Mouse (Mus musculus) stomach, embryonic 16.5 days (tissue): ENCODE data around the gene Fbxw5. TPM values are rescaled to one million over a fixed set of nuclear protein-coding genes. Genes with fewer than 3 reads are reported as not detected.

Source experiments
- ATAC-seq: fragments of 200-750 bp; cut with Nextera tagmentation; 2 replicates; pipeline ENCODE4 v1.8.0; 2017; ENCODE audit warnings: moderate number of reproducible peaks, moderate TSS enrichment; ENCODE audit not compliant: insufficient read depth, low FRiP score
- H3K27ac ChIP-seq: fragments of 300-500 bp; sonication (generic); 2 replicates; pipeline ENCODE4 v1.5.1; 2014; ENCODE audit warnings: low read length
- H3K27me3 ChIP-seq: fragments of 300-500 bp; sonication (generic); 2 replicates; pipeline ENCODE4 v1.6.1; 2014; ENCODE audit warnings: low read length, control low read depth, mixed read lengths; ENCODE audit not compliant: control insufficient read depth, insufficient read depth
- H3K36me3 ChIP-seq: fragments of 300-500 bp; sonication (generic); 2 replicates; pipeline ENCODE4 v1.6.1; 2014; ENCODE audit warnings: low read length; ENCODE audit not compliant: control insufficient read depth, insufficient read depth
- H3K4me1 ChIP-seq: fragments of 300-500 bp; sonication (generic); 2 replicates; pipeline ENCODE4 v1.6.1; 2014; ENCODE audit warnings: low read length, control low read depth, mixed read lengths; ENCODE audit not compliant: control insufficient read depth, insufficient read depth
- H3K4me2 ChIP-seq: fragments of 300-500 bp; sonication (generic); 2 replicates; pipeline ENCODE4 v1.6.1; 2014; ENCODE audit warnings: low read depth, low read length, mixed read lengths
- H3K4me3 ChIP-seq: fragments of 300-500 bp; sonication (generic); replicated peaks from 2 replicates; pipeline ENCODE4 v1.5.1; 2014; ENCODE audit warnings: mild to moderate bottlenecking, low read length
- H3K9ac ChIP-seq: fragments of 300-500 bp; sonication (generic); 2 replicates; pipeline ENCODE4 v1.6.1; 2014; ENCODE audit warnings: low read length
- H3K9me3 ChIP-seq: fragments of 300-500 bp; sonication (generic); replicated peaks from 2 replicates; pipeline ENCODE4 v1.6.1; 2016; ENCODE audit warnings: low read length, control low read depth; ENCODE audit not compliant: control insufficient read depth
- WGBS: fragments of 180-500 bp; shearing (Covaris S2); extraction: QIAGEN DNeasy Blood & Tissue Kit; methylation state at CpG from one replicate; pipeline ENCODE4 v1.1.7; 2014; 5-methylcytosine and 5-hydroxymethylcytosine counted together
- polyA plus RNA-seq: library from polyadenylated mRNA; unstranded; fragments of >200 nt; fragmentation: Nextera tagmentation; extraction: Ambion mirVana; gene quantifications from 2 replicates; pipeline ENCODE4 v1.2.1, GENCODE M21; 2015

The Fbxw5 gene
- polyA plus RNA-seq, 1 experiment from 2014 or later: 76.5 TPM

GRCm38 (mm10) chr2:25502726-25503125 is 2.2 kb downstream of the Fbxw5 start:
- Histone ChIP-seq H3K4me1 (peaks cover 19% of the 10 kb centered on the region), H3K27me3 (no peaks in the 10 kb centered on the region), H3K4me2 (peak overlapping the region; percentile 77; the same call in 1 of the 2 replicates), H3K27ac (peak overlapping the region; percentile 67), H3K4me3 (no peak overlapping the region), H3K9me3 (no peaks in the 10 kb centered on the region), H3K36me3 (peaks cover 8% of the 10 kb centered on the region; the same call in 1 of the 2 replicates), H3K9ac (no peak overlapping the region)
- peak; percentile 5; the same call in 1 of the 2 replicates for ATAC-seq
- WGBS: 67% methylated on average over 3 of the region's 3 CpGs

- WGBS: 90% methylated on average over 19 of the region's 19 CpGs
- H3K9ac ChIP-seq: no peak overlapping the region
- no peaks in the 10 kb centered on the region for H3K9me3 ChIP-seq
- no peaks in the 10 kb centered on the region for H3K27me3 ChIP-seq
- peaks cover 8% of the 10 kb centered on the region; the same call in 1 of the 2 replicates for H3K36me3 ChIP-seq
- H3K4me3 ChIP-seq: no peak overlapping the region
- H3K4me1 ChIP-seq: peaks cover 19% of the 10 kb centered on the region
- no peak overlapping the region for H3K27ac ChIP-seq
- no peak overlapping the region for H3K4me2 ChIP-seq
- ATAC-seq: no peak
Observed at GRCm38 (mm10) chr2:25504538-25504937, 4.0 kb downstream of the Fbxw5 start.

GRCm38 (mm10) chr2:25505000-25505399 is 4.5 kb downstream of the Fbxw5 start:
- WGBS: 93% methylated on average over 1 of the region's 1 CpGs
- no peaks in the 10 kb centered on the region for H3K27me3 ChIP-seq
- H3K27ac ChIP-seq: no peak overlapping the region
- no peak for ATAC-seq
- H3K4me2 ChIP-seq: no peak overlapping the region
- peaks cover 8% of the 10 kb centered on the region; the same call in 1 of the 2 replicates for H3K36me3 ChIP-seq
- H3K9ac ChIP-seq: no peak overlapping the region
- H3K4me3 ChIP-seq: no peak overlapping the region
- no peaks in the 10 kb centered on the region for H3K9me3 ChIP-seq
- peaks cover 18% of the 10 kb centered on the region for H3K4me1 ChIP-seq

- no peak overlapping the region for H3K9ac ChIP-seq
- H3K4me2 ChIP-seq: no peak overlapping the region
- WGBS: 89% methylated on average over 4 of the region's 4 CpGs
- H3K36me3 ChIP-seq: peaks cover 8% of the 10 kb centered on the region; the same call in 1 of the 2 replicates
- H3K9me3 ChIP-seq: no peaks in the 10 kb centered on the region
- no peak overlapping the region for H3K27ac ChIP-seq
- no peak overlapping the region for H3K4me3 ChIP-seq
- no peak for ATAC-seq
- peaks cover 15% of the 10 kb centered on the region for H3K4me1 ChIP-seq
- H3K27me3 ChIP-seq: no peaks in the 10 kb centered on the region
Observed at GRCm38 (mm10) chr2:25505860-25506259, 5.3 kb downstream of the Fbxw5 start.

- Histone ChIP-seq H3K27ac (no peak overlapping the region), H3K9me3 (no peaks in the 10 kb centered on the region), H3K4me3 (no peak overlapping the region), H3K27me3 (no peaks in the 10 kb centered on the region), H3K9ac (no peak overlapping the region), H3K36me3 (peaks cover 8% of the 10 kb centered on the region; the same call in 1 of the 2 replicates), H3K4me1 (peaks cover 6% of the 10 kb centered on the region), H3K4me2 (no peak overlapping the region)
- 42% methylated on average over 5 of the region's 5 CpGs for WGBS
- no peak for ATAC-seq
Observed at GRCm38 (mm10) chr2:25506964-25507363, 6.4 kb downstream of the Fbxw5 start.

GRCm38 (mm10) chr2:25509912-25510311 is 9.4 kb downstream of the Fbxw5 start:
- Histone ChIP-seq H3K27me3 (no peaks in the 10 kb centered on the region), H3K9me3 (no peaks in the 10 kb centered on the region), H3K4me3 (no peak overlapping the region), H3K4me1 (no peaks in the 10 kb centered on the region), H3K36me3 (no peaks in the 10 kb centered on the region), H3K27ac (no peak overlapping the region), H3K4me2 (no peak overlapping the region), H3K9ac (no peak overlapping the region)
- ATAC-seq: no peak
- 72% methylated on average over 3 of the region's 3 CpGs for WGBS

- Histone ChIP-seq H3K9me3 (no peaks in the 10 kb centered on the region), H3K4me3 (no peak overlapping the region), H3K4me2 (no peak overlapping the region), H3K27ac (no peak overlapping the region), H3K36me3 (peaks cover 44% of the 10 kb centered on the region), H3K27me3 (no peaks in the 10 kb centered on the region), H3K9ac (no peak overlapping the region), H3K4me1 (no peaks in the 10 kb centered on the region)
- ATAC-seq: no peak
- 87% methylated on average over 9 of the region's 9 CpGs for WGBS
Observed at GRCm38 (mm10) chr2:25526510-25527302, 26.2 kb downstream of the Fbxw5 start.

GRCm38 (mm10) chr2:25533707-25534106 is 33.2 kb downstream of the Fbxw5 start:
- Histone ChIP-seq H3K9ac (no peak overlapping the region), H3K27me3 (no peaks in the 10 kb centered on the region), H3K4me1 (no peaks in the 10 kb centered on the region), H3K9me3 (no peaks in the 10 kb centered on the region), H3K4me3 (no peak overlapping the region), H3K36me3 (peaks cover 6% of the 10 kb centered on the region; the same call in 1 of the 2 replicates), H3K4me2 (no peak overlapping the region), H3K27ac (no peak overlapping the region)
- no peak for ATAC-seq
- WGBS: 89% methylated on average over 2 of the region's 2 CpGs

GRCm38 (mm10) chr2:25534178-25534865 is 33.8 kb downstream of the Fbxw5 start:
- WGBS: 84% methylated on average over 3 of the region's 3 CpGs
- H3K27ac ChIP-seq: no peak overlapping the region
- H3K4me1 ChIP-seq: no peaks in the 10 kb centered on the region
- ATAC-seq: peak; percentile 37; the same call in 1 of the 2 replicates
- H3K36me3 ChIP-seq: 0 out of 2 replicates have a peak, but pooled peaks cover under 1% of the 10 kb centered on the region
- no peak overlapping the region for H3K4me2 ChIP-seq
- no peaks in the 10 kb centered on the region for H3K27me3 ChIP-seq
- H3K9ac ChIP-seq: no peak overlapping the region
- H3K4me3 ChIP-seq: no peak overlapping the region
- no peaks in the 10 kb centered on the region for H3K9me3 ChIP-seq
